Mouse (Mus musculus) lung, adult 18-20 months (tissue): ENCODE measurements around the gene Ern1.
"Not testable (repeated sequence)": the region's sequence is repeated elsewhere in the genome, so short reads cannot be mapped to it uniquely, and the experiment has no call there.

ENCODE experiments used
- DNase-seq, 2 experiments: peaks; one replicate each; pipeline ENCODE4 v3.0.0; 2022; ENCODE audit warnings: mixed read lengths in 2 of 2

Ern1 gene

GRCm38 (mm10) chr11:106502631-106503424 is 15.2 kb upstream of the Ern1 start:
- DNase-seq: no peak

GRCm38 (mm10) chr11:106502159-106502505 is 14.5 kb upstream of the Ern1 start:
- no peak for DNase-seq

- peak; percentile 75 to 81 for DNase-seq
These were observed 13.9 kb upstream of the Ern1 start for GRCm38 (mm10) chr11:106501308-106502158.

- peak; percentile 97 for DNase-seq
These were observed 13.0 kb upstream of the Ern1 start for GRCm38 (mm10) chr11:106500393-106501307.

GRCm38 (mm10) chr11:106498739-106499379 is 11.2 kb upstream of the Ern1 start:
- no peak for DNase-seq

- DNase-seq: no peak
These were observed 10.3 kb upstream of the Ern1 start for GRCm38 (mm10) chr11:106497926-106498325.

GRCm38 (mm10) chr11:106497009-106497408 is 9.4 kb upstream of the Ern1 start:
- DNase-seq: not testable (repeated sequence)

- no peak for DNase-seq
These were observed 5.5 kb upstream of the Ern1 start for GRCm38 (mm10) chr11:106492984-106493669.

- peak; percentile 60 to 77 for DNase-seq
These were observed 3.7 kb upstream of the Ern1 start for GRCm38 (mm10) chr11:106491393-106491792.

GRCm38 (mm10) chr11:106490600-106490999 is 2.9 kb upstream of the Ern1 start:
- DNase-seq: not testable (repeated sequence)

GRCm38 (mm10) chr11:106490057-106490456 is 2.4 kb upstream of the Ern1 start:
- DNase-seq: peak in 1 of 2 experiments; percentile 41

GRCm38 (mm10) chr11:106489036-106489693 is 1.5 kb upstream of the Ern1 start:
- no peak for DNase-seq

- DNase-seq: no peak
These were observed 492 bp upstream of the Ern1 start for GRCm38 (mm10) chr11:106488126-106488561.

GRCm38 (mm10) chr11:106486866-106487732 is 553 bp downstream of the Ern1 start:
- DNase-seq: peak; percentile 54 to 58

- no peak for DNase-seq
These were observed 1.4 kb downstream of the Ern1 start for GRCm38 (mm10) chr11:106486042-106486865.

GRCm38 (mm10) chr11:106485611-106486010 is 2.0 kb downstream of the Ern1 start:
- no peak for DNase-seq

GRCm38 (mm10) chr11:106484875-106485274 is 2.8 kb downstream of the Ern1 start:
- no peak for DNase-seq

GRCm38 (mm10) chr11:106482867-106483266 is 4.8 kb downstream of the Ern1 start:
- no peak for DNase-seq

GRCm38 (mm10) chr11:106481651-106482050 is 6.0 kb downstream of the Ern1 start:
- no peak for DNase-seq
